In genomic region chr2:129873489-129873888, GRCm38 (mm10) we compare ENCODE assay signal across 8 mouse cellular contexts.
DNase-seq lines count a peak whose midpoint lies in the region; ATAC-seq and TF ChIP-seq lines count a peak whose summit lies in the region.

No protein-coding gene starts in this region.

- no peak overlapping the region for H3K4me3 ChIP-seq in kidney, embryonic 15.5 days (replicated peaks)
- H3K4me3 ChIP-seq in liver, adult 2 months (ENCODE audit: insufficient read depth, low read depth, low read length): no peak overlapping the region
- no peak overlapping the region for H3K4me3 ChIP-seq in neural tube, embryonic 11.5 days (ENCODE audit: low read depth, low read length)
- no peak overlapping the region for H3K4me3 ChIP-seq in stomach, embryonic 16.5 days (replicated peaks; ENCODE audit: low read length)

- peak; percentile 30 for DNase-seq in 3134 (ENCODE audit: extremely low read depth, insufficient read length, low spot score)
- peak; percentile 82 for DNase-seq in adrenal gland, adult 18-20 months (ENCODE audit: low spot score in 2 of 2)
- peak; percentile 82 for DNase-seq in embryo, embryonic 10.5 days (ENCODE audit: low spot score)
- peak; percentile 57 to 68 for DNase-seq in gastrocnemius, postnatal 4 days (ENCODE audit: low spot score in 2 of 2)
- DNase-seq in liver, adult 2 months (ENCODE audit: extremely low read depth, low read depth, low spot score): peak; percentile 38
- DNase-seq in neural tube, embryonic 11.5 days (ENCODE audit: low spot score): peak; percentile 81

- H3K27me3 ChIP-seq in kidney, embryonic 15.5 days: no peaks in the 10 kb centered on the region; the same call in 1 of the 2 replicates
- no peaks in the 10 kb centered on the region for H3K27me3 ChIP-seq in liver, adult 2 months (ENCODE audit: control insufficient read depth, insufficient read depth, low read length)
- no peaks in the 10 kb centered on the region for H3K27me3 ChIP-seq in neural tube, embryonic 11.5 days (ENCODE audit: control insufficient read depth, insufficient read depth, low read length)
- H3K27me3 ChIP-seq in stomach, embryonic 16.5 days (ENCODE audit: control insufficient read depth, insufficient read depth, low read length): no peaks in the 10 kb centered on the region

- H3K4me2 ChIP-seq in kidney, embryonic 15.5 days: no peak overlapping the region
- no peak overlapping the region for H3K4me2 ChIP-seq in neural tube, embryonic 11.5 days (ENCODE audit: low read depth)
- no peak overlapping the region for H3K4me2 ChIP-seq in stomach, embryonic 16.5 days (ENCODE audit: low read depth, low read length)

- 0 out of 2 replicates have a peak, but pooled peaks have one; percentile 36 for ATAC-seq in kidney, embryonic 15.5 days (replicated peaks; ENCODE audit: low FRiP score)
- no peak for ATAC-seq in neural tube, embryonic 11.5 days (ENCODE audit: insufficient read depth, low FRiP score, low TSS enrichment)
- ATAC-seq in stomach, embryonic 16.5 days (ENCODE audit: insufficient read depth, low FRiP score): 0 out of 2 replicates have a peak, but pooled peaks have one; percentile 21

- H3K36me3 ChIP-seq in kidney, embryonic 15.5 days: no peaks in the 10 kb centered on the region
- H3K36me3 ChIP-seq in liver, adult 2 months (ENCODE audit: control insufficient read depth, insufficient read depth, low read length): no peaks in the 10 kb centered on the region
- H3K36me3 ChIP-seq in neural tube, embryonic 11.5 days (ENCODE audit: control insufficient read depth, insufficient read depth, low read length): no peaks in the 10 kb centered on the region
- H3K36me3 ChIP-seq in stomach, embryonic 16.5 days (ENCODE audit: control insufficient read depth, insufficient read depth, low read length): no peaks in the 10 kb centered on the region

- H3K9ac ChIP-seq in kidney, embryonic 15.5 days: no peak overlapping the region
- H3K9ac ChIP-seq in liver, adult 2 months (ENCODE audit: low read depth, low read length): no peak overlapping the region
- H3K9ac ChIP-seq in neural tube, embryonic 11.5 days (ENCODE audit: low read length): no peak overlapping the region
- H3K9ac ChIP-seq in stomach, embryonic 16.5 days (ENCODE audit: low read length): no peak overlapping the region

- no peak for TF ChIP-seq POLR2A in liver, adult 2 months (IDR thresholded peaks at IDR 0.05; ENCODE audit: extremely low read depth, insufficient read depth, low read length)

- TF ChIP-seq CTCF in liver, adult 2 months (IDR thresholded peaks at IDR 0.05; ENCODE audit: low read depth, low read length): peak; percentile 97

- no peaks in the 10 kb centered on the region for H3K79me2 ChIP-seq in liver, adult 2 months (ENCODE audit: control insufficient read depth, insufficient read depth, low read length)

- WGBS in kidney, embryonic 15.5 days: 7% methylated on average over 5 of the region's 5 CpGs
- WGBS in liver, adult 2 months: 6% methylated on average over 5 of the region's 5 CpGs
- WGBS in neural tube, embryonic 11.5 days: 10% methylated on average over 5 of the region's 5 CpGs
- 5% methylated on average over 5 of the region's 5 CpGs for WGBS in stomach, embryonic 16.5 days

- H3K9me3 ChIP-seq in kidney, embryonic 15.5 days (replicated peaks): no peaks in the 10 kb centered on the region
- no peaks in the 10 kb centered on the region for H3K9me3 ChIP-seq in neural tube, embryonic 11.5 days (ENCODE audit: control insufficient read depth, low read length)
- H3K9me3 ChIP-seq in stomach, embryonic 16.5 days (replicated peaks; ENCODE audit: control insufficient read depth, low read length): no peaks in the 10 kb centered on the region

- no peaks in the 10 kb centered on the region for H3K4me1 ChIP-seq in kidney, embryonic 15.5 days
- H3K4me1 ChIP-seq in liver, adult 2 months (ENCODE audit: control insufficient read depth, insufficient read depth, low read length): no peaks in the 10 kb centered on the region
- H3K4me1 ChIP-seq in neural tube, embryonic 11.5 days (ENCODE audit: control insufficient read depth, insufficient read depth, low read length): no peaks in the 10 kb centered on the region
- H3K4me1 ChIP-seq in stomach, embryonic 16.5 days (ENCODE audit: control insufficient read depth, insufficient read depth, low read length): no peaks in the 10 kb centered on the region

- no peak overlapping the region for H3K27ac ChIP-seq in kidney, embryonic 15.5 days
- no peak overlapping the region for H3K27ac ChIP-seq in liver, adult 2 months (replicated peaks; ENCODE audit: insufficient read depth, low read depth, low read length)
- no peak overlapping the region for H3K27ac ChIP-seq in neural tube, embryonic 11.5 days (ENCODE audit: low read depth, low read length)
- H3K27ac ChIP-seq in stomach, embryonic 16.5 days (ENCODE audit: low read length): no peak overlapping the region

Comparison
In these comparisons a context has a peak if more than half of its experiments do, and no peak if none do; other contexts are left out.
1. DNase-seq: peak in every context shown above with its lines; median percentile 82 in adrenal gland, adult 18-20 months; 82 in embryo, embryonic 10.5 days; 81 in neural tube, embryonic 11.5 days; 62 in gastrocnemius, postnatal 4 days; 38 in liver, adult 2 months; 30 in 3134.